Mouse (Mus musculus) right cerebral cortex, postnatal 14 days (tissue): ENCODE results near the gene Irs2.

Source experiments
- DNase-seq: peaks from one replicate; pipeline ENCODE4 v3.0.0; 2022

Irs2 gene

DNA sequence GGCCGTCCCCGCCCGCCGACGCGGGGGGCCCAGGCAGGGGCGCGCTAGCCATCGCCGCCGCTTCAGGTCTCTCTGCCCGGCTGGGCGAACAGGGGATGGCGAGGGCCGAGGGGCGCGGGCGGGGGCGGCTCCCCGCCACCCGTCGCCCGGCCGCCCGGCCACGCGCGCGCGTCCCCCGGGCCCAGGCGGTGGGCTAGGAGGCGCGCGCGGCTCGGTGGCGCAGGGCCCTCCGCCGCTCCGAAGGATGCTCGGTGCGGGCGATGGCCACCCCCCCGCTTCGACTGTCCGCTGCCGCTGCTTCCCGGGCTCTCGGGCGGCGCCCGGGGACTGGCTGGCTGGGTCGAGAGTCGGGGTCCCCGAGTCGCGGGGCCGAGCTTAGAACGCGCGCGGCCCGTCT, at the start of gene Irs2:
Gene Irs2 (minus strand): TSS at position 80 of the 397 bp plus-strand sequence.
- DNase-seq: no peak

DNA sequence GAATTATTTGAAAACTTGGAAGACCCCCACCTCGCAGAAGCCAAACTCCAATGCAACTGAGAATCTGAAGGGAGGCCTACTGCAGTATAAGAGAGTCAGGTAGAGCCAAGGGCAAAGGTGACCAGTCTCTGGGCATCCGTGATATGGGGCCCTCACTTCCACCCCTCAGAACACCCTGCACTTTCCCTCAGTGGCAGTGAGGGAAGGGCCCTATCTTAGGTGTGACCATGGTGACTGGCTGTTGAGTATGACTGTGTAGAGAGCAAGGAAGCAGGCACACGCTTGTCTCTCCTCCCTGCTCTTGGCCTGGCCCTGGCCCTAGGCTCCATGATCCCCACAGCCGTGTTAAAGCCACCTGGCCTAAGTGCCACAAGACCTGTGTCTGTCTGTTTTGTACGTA, 48.4 kb upstream of the Irs2 start:
- DNase-seq: no peak

- DNase-seq: no peak
Measured at GRCm38 (mm10) chr8:11056175-11056563, 47.9 kb upstream of the Irs2 start.

- DNase-seq: no peak
Measured at GRCm38 (mm10) chr8:11055557-11056174, 47.4 kb upstream of the Irs2 start.

GRCm38 (mm10) chr8:11049835-11050234, 41.6 kb upstream of the Irs2 start:
- no peak for DNase-seq

GRCm38 (mm10) chr8:11047812-11048211, 39.6 kb upstream of the Irs2 start:
- DNase-seq: no peak

- DNase-seq: no peak
Measured at GRCm38 (mm10) chr8:11044660-11045059, 36.4 kb upstream of the Irs2 start.

DNA sequence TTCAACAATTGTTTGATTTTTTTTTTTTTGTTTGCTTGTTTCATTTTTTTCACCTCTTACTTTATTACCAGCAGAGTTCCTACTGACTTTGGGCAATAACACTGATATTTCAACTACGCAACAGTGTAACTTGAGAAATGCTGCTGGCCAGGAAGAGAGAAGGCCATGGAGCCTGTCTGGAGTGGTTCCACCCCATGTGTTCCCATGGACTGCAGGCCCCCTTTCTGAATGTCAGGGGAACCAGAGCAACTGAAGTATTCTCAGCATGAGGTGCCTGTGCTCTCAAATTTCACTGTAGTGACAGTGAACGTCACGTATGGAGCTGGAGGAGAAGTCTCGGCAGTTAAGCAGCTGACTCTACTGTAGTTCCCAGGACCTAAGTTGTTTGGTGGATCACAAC, 35.3 kb upstream of the Irs2 start:
- DNase-seq: no peak

DNA sequence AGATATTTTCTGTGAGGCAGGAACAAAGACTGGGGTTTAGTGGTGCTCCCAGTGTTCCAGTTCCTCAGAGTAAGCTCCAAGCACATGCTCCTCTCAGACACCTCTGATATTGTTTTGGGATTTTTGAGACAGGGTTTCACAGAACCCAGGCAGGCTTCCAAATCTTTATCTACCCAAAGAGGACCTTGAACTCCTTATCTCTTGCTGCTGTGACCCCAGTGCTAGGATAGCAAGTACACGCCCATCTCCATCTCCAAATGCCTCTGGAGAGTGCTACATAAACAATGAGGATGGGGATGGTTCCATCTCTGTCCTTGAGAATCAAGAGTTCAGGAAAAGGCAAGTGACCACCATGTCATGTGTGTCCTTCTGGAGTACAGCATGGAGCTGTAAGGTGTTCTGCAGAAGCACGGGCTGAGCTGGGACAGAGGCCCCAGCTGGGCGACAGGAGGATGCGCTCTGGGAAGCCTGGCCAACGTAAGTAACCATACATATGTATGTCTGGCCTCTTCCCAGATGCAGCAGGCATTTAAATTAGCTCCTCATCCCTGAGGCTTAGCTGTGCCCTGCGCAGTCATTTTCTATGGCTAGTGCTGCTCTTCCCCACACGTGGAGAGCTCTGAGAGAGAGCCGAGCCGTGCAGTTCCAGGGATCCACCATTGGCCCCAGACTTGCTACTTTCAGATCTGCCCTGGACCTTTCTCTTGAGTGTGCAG, 34.8 kb upstream of the Irs2 start:
- peak; percentile 9 for DNase-seq

GRCm38 (mm10) chr8:11040088-11040487, 31.8 kb upstream of the Irs2 start:
- no peak for DNase-seq

- no peak for DNase-seq
Measured at GRCm38 (mm10) chr8:11038788-11039187, 30.5 kb upstream of the Irs2 start.

- DNase-seq: no peak
Measured at GRCm38 (mm10) chr8:11038367-11038766, 30.1 kb upstream of the Irs2 start.

DNA sequence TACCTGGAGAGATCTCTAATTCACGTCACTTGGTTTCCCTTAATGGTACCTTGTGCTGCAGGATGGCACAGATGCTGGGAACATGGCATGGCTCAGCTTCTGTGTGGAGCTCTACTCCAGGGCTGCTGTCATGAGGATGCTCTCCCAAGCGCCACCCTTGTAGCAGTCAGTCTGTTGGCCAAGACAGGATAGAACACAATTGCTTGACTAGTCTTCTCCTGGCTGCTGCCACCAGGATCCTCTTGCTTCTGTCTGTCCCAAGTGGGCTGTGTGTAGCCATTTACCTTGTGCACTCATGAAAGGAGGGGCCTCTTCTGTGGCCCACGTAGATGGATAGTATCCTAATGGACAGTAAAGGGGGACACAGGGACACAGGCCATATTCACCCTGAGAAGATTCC, 28.5 kb upstream of the Irs2 start:
- no peak for DNase-seq

DNA sequence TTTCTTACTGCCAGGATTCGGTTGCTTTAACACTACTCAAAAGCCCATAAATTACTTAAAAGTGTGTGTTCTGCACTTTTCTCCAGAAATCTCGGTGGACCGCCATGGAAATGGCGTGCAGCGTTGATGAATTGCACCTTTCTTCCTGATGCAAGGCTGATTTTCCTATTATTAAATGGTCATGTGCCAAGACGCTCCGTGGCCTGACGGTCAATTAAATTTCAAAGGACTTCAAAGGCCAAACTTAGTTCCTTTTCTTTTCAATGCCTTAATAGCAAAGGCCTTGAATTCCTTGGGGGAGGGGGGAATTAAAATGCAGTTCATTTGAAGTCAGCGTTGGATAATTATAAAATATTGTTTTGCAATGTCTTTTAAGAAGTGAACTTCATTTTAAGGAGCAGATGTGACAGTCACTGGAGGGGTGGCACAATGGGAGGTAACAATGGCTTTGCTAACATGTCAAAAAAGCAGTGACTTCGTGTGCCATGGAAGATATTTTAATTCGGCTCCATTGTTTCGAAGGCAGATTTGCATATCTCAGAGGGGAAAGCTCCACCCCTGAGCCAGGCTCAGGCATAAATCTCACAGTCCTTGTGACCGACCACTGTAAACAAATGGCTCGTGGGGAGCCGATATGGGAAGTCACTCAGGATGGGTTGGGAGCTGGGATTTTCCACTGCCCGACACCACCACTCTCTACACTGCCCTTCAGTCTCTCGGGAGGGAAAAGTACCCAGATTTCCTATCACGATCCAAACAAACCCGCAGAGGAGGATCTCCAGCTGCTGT, 27.6 kb upstream of the Irs2 start:
- no peak for DNase-seq

DNA sequence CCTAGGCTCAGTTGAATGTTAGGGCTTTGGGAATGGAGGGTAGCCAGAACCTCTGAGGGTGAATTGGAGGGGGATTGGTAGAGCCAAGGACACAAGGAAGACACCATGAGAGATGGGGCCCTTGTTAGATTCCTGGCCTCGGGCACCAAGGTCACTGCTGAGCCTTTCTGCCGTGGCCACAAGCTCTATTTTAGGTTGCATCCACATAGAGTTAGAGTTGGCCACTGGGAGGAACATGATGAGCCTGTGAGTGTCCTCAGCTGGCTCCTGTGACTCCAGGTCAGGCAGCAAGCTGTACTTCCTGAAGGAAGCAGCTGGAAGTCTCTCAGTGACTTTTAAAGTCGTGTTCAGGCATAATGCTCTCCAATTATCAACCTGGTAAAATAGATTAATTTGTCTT, 16.6 kb upstream of the Irs2 start:
- DNase-seq: no peak

DNA sequence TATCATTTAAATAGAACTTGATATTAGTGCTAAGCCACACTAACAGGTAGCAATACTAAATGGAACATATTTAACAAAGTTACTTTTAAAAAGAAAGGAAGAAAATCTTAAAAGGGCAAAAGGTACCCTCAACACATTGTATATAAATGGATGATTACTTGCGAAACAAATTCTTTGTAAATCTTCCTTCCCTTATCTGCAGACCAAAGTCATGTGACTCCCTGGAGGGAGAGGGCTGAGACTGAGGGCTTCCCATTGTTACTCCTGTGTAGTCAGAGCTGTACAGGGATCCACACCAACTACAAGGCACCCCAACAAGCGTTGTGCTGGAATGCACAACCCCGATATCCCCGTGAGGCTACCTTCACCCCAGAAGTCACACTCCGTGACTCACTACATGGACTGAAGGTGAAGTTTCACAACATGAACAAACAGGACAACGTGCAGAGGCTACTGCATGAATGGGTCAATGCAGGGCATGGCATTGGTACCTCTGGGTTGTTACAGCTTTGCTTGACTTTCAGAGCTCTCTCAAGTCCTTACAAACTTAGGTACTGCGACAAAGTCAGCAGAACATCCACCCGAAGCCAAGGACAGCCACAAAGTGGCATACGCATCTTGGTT, 12.8 kb upstream of the Irs2 start:
- no peak for DNase-seq

DNA sequence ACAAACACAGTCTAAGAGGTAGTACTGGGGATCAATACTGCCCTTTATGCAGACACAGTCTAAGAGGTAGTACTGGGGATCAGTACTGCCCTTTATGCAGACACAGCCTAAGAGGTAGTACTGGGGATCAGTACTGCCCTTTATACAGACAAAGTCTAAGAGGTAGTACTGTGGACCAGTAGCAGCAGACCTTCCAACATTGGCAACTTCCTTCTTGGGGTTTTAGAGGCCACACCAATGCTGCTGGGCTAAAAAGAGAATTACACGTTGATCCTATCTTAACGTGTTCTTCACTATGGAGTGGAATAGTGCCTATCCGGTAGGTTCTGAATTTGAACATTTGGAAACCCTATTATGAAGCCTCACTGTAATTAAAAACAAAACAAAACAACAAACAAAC, 7.4 kb upstream of the Irs2 start:
- no peak for DNase-seq

GRCm38 (mm10) chr8:11013258-11013657, 5.0 kb upstream of the Irs2 start:
- DNase-seq: peak; percentile 72

DNA sequence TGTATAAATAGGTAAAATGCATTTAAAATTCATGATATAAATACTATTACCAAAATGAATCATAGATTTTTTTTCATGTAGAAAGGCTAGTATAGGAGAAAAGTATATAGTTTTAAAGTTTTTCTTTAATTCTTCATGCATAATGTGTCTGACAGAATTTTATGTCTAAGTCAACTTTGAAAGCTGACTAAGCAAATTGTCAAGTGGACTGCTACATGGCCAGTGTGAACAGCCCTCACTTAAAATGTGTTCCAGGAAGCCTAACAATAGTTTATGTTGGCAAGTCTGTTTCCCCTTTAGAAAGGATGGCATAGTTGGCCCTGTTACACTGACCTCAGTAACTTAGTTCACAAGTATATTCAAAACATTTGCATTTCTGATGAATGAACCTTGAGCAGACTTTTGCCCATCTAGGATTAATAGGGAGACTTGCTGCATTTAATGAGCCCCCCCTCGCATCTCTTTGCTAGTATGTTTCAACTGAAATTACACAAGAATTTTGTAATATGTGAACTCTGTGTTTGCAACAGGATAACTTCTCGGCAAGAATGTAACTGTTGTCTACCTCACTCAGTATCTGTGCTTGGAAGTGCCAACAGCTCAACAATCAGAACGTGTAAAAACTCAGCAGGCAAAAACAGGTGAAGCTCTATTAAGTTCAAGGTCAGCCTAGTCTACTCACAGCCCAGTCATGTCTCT, 3.7 kb upstream of the Irs2 start:
- no peak for DNase-seq

GRCm38 (mm10) chr8:11010913-11011605, 2.8 kb upstream of the Irs2 start:
- no peak for DNase-seq

DNA sequence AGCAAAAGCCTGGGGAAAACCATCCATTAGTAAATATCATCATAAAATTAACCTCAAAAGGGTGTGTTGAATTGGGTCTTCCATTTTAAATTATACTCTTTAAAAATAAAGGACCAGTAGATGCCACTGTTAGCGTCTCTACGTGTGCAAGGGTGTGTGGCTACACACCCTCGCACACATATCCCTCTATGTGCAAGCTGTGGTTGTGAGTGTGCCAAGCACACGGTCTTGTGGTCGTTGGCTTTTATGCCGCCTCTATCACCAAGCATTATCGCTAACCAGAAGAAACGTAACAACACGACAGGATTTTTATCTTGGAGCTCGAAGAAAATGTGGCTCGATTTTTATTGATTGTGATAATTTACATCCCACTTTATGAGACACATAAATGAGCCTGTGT, 2.1 kb upstream of the Irs2 start:
- DNase-seq: no peak

GRCm38 (mm10) chr8:11009431-11010071, 1.3 kb upstream of the Irs2 start:
- DNase-seq: peak; percentile 71
